Mouse (Mus musculus): ENCODE data around the gene Sppl2c. TPM values are rescaled to one million over a fixed set of nuclear protein-coding genes. Genes with fewer than 3 reads are reported as not detected.

Sppl2c gene
- total and polyA plus RNA-seq, 3 experiments, result not detected

DNA sequence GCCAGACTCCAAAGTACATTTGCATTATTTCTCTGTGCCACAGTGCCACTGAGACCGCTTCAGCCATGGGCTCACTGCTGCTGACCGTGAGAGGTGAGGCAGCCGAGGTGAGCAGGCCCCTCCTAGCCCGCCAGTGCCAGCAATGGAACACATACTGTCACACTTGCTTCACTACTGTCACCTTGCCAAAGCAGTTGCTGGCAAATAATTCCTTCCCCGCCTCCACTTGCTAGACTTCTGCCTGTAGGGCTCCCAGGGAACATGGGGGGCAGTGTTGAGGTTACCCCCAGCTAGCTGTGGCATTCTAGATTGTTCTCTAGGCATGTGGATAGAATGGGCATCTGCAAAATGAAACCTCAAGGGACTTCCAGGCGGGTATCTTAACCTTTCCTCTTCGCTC is 51.1 kb downstream of the Sppl2c start:
- H3K9me3 ChIP-seq (replicated peaks; ENCODE audit: low read length), result peaks cover 9% of the 10 kb centered on the region
- dilution Hi-C loops (cut with MboI; ENCODE audit: extremely low pct_ligation_motif_present, extremely low pct_unique_long_range_greater_than_20kb, low sequenced_read_pairs), result no loop called here
- no peak for TF ChIP-seq ELF1 (IDR thresholded peaks at IDR 0.05; ENCODE audit: low read depth, low read length)
- no peak for TF ChIP-seq ZMIZ1 (IDR thresholded peaks at IDR 0.05; ENCODE audit: low read depth, low read length)
- no peak for TF ChIP-seq POLR2A (IDR thresholded peaks at IDR 0.05; ENCODE audit: low read depth, low read length)
- TF ChIP-seq SIN3A (IDR thresholded peaks at IDR 0.05; ENCODE audit: low read length), result no peak
- no peak for TF ChIP-seq ETS1 (conservative IDR thresholded peaks at IDR 0.05; ENCODE audit: low read depth, low read length)
- no peak for TF ChIP-seq CHD1 (IDR thresholded peaks at IDR 0.05; ENCODE audit: low read depth, low read length)
- no peak for TF ChIP-seq IRF4 (IDR thresholded peaks at IDR 0.05; ENCODE audit: low read depth, low read length)
- no peak for TF ChIP-seq RCOR1 (conservative IDR thresholded peaks at IDR 0.05; ENCODE audit: low read depth, low read length)
- TF ChIP-seq PAX5 (IDR thresholded peaks at IDR 0.05; ENCODE audit: low read length), result no peak
- no peak for TF ChIP-seq JUND (conservative IDR thresholded peaks at IDR 0.05; ENCODE audit: low read depth, low read length)
- no peak for TF ChIP-seq MYC (IDR thresholded peaks at IDR 0.05; ENCODE audit: low read depth, low read length)
- no peak for TF ChIP-seq E2F4 (IDR thresholded peaks at IDR 0.05; ENCODE audit: insufficient replicate concordance, low read depth, low read length)
- no peak for TF ChIP-seq MAZ (IDR thresholded peaks at IDR 0.05; ENCODE audit: low read depth, low read length)
- TF ChIP-seq TCF12 (IDR thresholded peaks at IDR 0.05; ENCODE audit: low read depth, low read length), result no peak
- H3K9ac ChIP-seq (ENCODE audit: insufficient read depth, low read depth), result no peak overlapping the region
- no peak for DNase-seq (ENCODE audit: extremely low read depth)
- no peak overlapping the region for H3K27ac ChIP-seq (ENCODE audit: insufficient read depth, low read depth)
- no peaks in the 10 kb centered on the region for H3K79me2 ChIP-seq (replicated peaks; ENCODE audit: control insufficient read depth, extremely low read depth, insufficient read depth, poor library complexity, severe bottlenecking)
- in situ Hi-C loops (cut with MboI; ENCODE audit: low pct_ligation_motif_present, low pct_unique_long_range_greater_than_20kb, low sequenced_read_pairs), result no loop called here
- H3K27me3 ChIP-seq (replicated peaks), result peaks cover 61% of the 10 kb centered on the region
- no peaks in the 10 kb centered on the region for H3K36me3 ChIP-seq (replicated peaks in 1 of 2; ENCODE audit: control insufficient read depth in 1 of 2, insufficient read depth in 1 of 2, low read length in 1 of 2)
- H3K4me2 ChIP-seq (ENCODE audit: insufficient read depth, low read depth, poor library complexity, severe bottlenecking), result no peak overlapping the region
- peaks cover 5 to 8% of the 10 kb centered on the region in 2 experiments; a peak in 3 of 4 replicates for H3K4me1 ChIP-seq (ENCODE audit: control insufficient read depth in 1 of 2, insufficient read depth in 2 of 2)
- no peak overlapping the region for H3K4me3 ChIP-seq (replicated peaks in 1 of 3; ENCODE audit: low read depth in 2 of 3, low read length in 2 of 3, poor library complexity in 1 of 3)

DNA sequence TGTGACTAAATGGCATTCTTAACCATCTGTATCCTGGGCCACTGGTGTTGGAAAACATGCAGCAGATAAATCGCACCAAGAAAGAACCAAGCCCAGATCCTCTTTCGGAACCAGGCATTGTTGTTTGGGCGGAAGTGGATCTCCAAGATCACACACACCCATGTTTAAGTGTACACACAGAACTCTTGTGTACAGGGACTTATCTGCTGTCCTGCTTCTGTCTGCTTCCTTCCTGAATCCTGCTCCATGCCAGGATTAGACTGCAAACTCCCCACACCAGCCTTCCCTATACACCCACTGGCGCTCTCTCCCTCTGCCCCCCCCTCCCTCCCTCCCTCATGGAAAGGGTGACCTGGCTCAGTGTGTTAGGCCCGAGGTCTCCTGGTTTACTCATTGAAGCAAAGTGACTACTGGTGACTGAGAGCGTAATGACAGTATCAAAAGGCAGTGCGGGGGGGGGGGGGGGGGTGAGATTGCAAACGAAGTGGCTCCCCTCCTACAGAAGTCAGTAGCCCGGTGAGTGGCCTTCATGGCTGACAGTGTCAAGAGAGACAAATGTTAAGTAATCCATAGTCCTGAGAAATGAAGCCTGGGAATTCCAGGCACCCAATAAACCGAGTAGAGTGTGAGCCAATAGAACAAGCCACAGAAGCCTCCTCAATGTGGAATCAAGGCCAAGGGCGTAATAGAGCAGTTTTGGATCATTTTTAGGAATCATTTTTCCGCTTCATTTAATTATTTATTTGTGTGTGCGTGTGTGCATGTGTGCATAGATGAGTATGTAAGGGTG is 52.0 kb downstream of the Sppl2c start:
- Histone ChIP-seq H3K9ac (ENCODE audit: insufficient read depth, low read depth) (no peak overlapping the region), H3K36me3 (replicated peaks in 1 of 2; ENCODE audit: control insufficient read depth in 1 of 2, insufficient read depth in 1 of 2, low read length in 1 of 2) (no peaks in the 10 kb centered on the region), H3K4me3 (replicated peaks in 1 of 3; ENCODE audit: low read depth in 2 of 3, low read length in 2 of 3, poor library complexity in 1 of 3) (no peak overlapping the region), H3K27me3 (replicated peaks) (peaks cover 59% of the 10 kb centered on the region), H3K79me2 (replicated peaks; ENCODE audit: control insufficient read depth, extremely low read depth, insufficient read depth, poor library complexity, severe bottlenecking) (no peaks in the 10 kb centered on the region), H3K9me3 (replicated peaks; ENCODE audit: low read length) (no peaks in the 10 kb centered on the region), H3K4me1 (ENCODE audit: control insufficient read depth in 1 of 2, insufficient read depth in 2 of 2) (peaks cover 0 to 6% of the 10 kb centered on the region in 2 experiments; a peak in 2 of 4 replicates), H3K27ac (ENCODE audit: insufficient read depth, low read depth) (no peak overlapping the region), H3K4me2 (ENCODE audit: insufficient read depth, low read depth, poor library complexity, severe bottlenecking) (no peak overlapping the region)
- in situ Hi-C loops (cut with MboI; ENCODE audit: low pct_ligation_motif_present, low pct_unique_long_range_greater_than_20kb, low sequenced_read_pairs), result no loop called here
- no peak for DNase-seq (ENCODE audit: extremely low read depth)
- no peak for TF ChIP-seq TBP (conservative IDR thresholded peaks at IDR 0.05; ENCODE audit: low read depth, low read length)
- no peak for TF ChIP-seq POLR2AphosphoS2 (IDR thresholded peaks at IDR 0.05; ENCODE audit: low read depth, low read length)
- TF ChIP-seq PAX5 (IDR thresholded peaks at IDR 0.05; ENCODE audit: low read length), result no peak
- TF ChIP-seq IRF4 (IDR thresholded peaks at IDR 0.05; ENCODE audit: low read depth, low read length), result no peak
- dilution Hi-C loops (cut with MboI; ENCODE audit: extremely low pct_ligation_motif_present, extremely low pct_unique_long_range_greater_than_20kb, low sequenced_read_pairs), result no loop called here

Other genes with a start within 250 kb of the Sppl2c start
- gene Nsf, start 232.3 kb upstream of the Sppl2c start, total RNA-seq (2012; rRNA removed), result 46.9 and 50.9 TPM in 2 replicates
- gene Nsf, start 232.3 kb upstream of the Sppl2c start, total RNA-seq (2014; rRNA removed), result 48.1 and 50.0 TPM in 2 replicates
- 95.0 and 99.3 TPM in 2 replicates for gene Nsf, start 232.3 kb upstream of the Sppl2c start, polyA plus RNA-seq (2012; ENCODE audit: insufficient read length, low read depth)
- 13.3 and 16.8 TPM in 2 replicates for gene Arf2, start 219.6 kb upstream of the Sppl2c start, total RNA-seq (2012; rRNA removed)
- gene Arf2, start 219.6 kb upstream of the Sppl2c start, total RNA-seq (2014; rRNA removed), result 24.7 and 27.8 TPM in 2 replicates
- gene Arf2, start 219.6 kb upstream of the Sppl2c start, polyA plus RNA-seq (2012; ENCODE audit: insufficient read length, low read depth), result 14.9 and 25.2 TPM in 2 replicates
- not detected in 2 replicates for gene Crhr1, start 53.5 kb upstream of the Sppl2c start, total RNA-seq (2012; rRNA removed)
- gene Crhr1, start 53.5 kb upstream of the Sppl2c start, total RNA-seq (2014; rRNA removed), result not detected in 2 replicates
- gene Crhr1, start 53.5 kb upstream of the Sppl2c start, polyA plus RNA-seq (2012; ENCODE audit: insufficient read length, low read depth), result not detected in 2 replicates
- gene Mapt, start 45.1 kb downstream of the Sppl2c start, total RNA-seq (2012; rRNA removed), result 0.29 and 0.64 TPM in 2 replicates
- gene Mapt, start 45.1 kb downstream of the Sppl2c start, total RNA-seq (2014; rRNA removed), result 0.18 and 0.21 TPM in 2 replicates
- gene Mapt, start 45.1 kb downstream of the Sppl2c start, polyA plus RNA-seq (2012; ENCODE audit: insufficient read length, low read depth), result 1.7 TPM in 2 replicates